Mouse (Mus musculus) liver, adult 2 months (tissue): Measurements from ENCODE around the gene Map3k13.

ENCODE experiments used
- CTCF ChIP-seq: fragments of 200-500 bp; IDR thresholded peaks from 2 replicates; pipeline ENCODE4 v1.5.1; 2011; ENCODE audit warnings: low read depth, low read length, control low read depth
- POLR2A ChIP-seq: fragments of 200-500 bp; IDR thresholded peaks from 2 replicates; pipeline ENCODE4 v1.6.1; 2011; ENCODE audit warnings: low read length, control low read depth; ENCODE audit not compliant: insufficient read depth; ENCODE audit errors: extremely low read depth

DNA sequence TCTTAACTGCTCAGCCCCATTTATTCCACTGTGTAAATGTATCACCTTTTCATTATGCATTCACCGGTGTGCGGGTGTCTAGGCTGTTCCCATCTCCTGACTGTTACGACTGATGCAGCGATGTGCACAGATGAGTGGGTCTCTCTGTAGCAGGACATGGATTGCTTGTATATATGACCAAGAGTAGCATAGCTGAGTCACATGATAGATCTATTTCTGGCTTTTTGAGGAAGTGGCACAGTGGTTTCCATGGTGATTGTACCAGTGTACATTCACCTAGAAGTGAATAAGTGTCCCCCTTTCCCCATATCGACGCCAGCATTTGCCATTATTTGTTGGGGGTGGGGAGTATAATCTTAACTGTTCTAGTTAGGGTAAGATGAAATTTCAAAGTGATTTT is 119.2 kb downstream of the Map3k13 start:
- TF ChIP-seq CTCF (no peak), POLR2A (no peak)
